Comparison of ENCODE assay signal across 20 mouse cellular contexts in the genomic region with DNA sequence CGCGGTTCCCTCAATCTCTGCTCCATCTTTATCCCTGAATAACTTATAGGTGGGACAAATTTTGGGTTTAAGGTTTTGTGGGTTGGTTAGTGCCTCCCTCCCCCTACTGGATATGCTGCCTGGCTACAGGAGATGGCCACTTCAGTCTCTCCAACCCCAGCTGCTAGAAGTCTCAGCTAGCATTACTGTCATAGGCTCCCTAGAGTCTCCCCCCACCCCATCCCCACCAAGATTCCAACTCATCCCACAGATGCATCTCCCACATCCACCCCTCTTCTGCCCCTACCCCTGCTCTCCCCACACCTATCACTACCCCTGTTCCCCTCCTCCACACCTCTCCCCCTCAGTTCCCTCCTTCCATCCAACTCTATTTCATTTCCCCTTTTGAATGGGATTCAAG. TPM values are rescaled to one million over a fixed set of nuclear protein-coding genes. Genes with fewer than 3 reads are reported as not detected.
"Had no signal": no experiment of that assay in that cellular context is flagged by ENCODE, and none has a peak within 500 bp of the region (broad histone marks: within the 10 kb centered on the region; RNA-seq: fewer than 3 reads in every experiment).

No protein-coding gene starts in this region.

RNA-seq across cellular contexts. Expression of a gene that starts 0.9 kb away (rescaled TPM):
- polyA plus RNA-seq: cerebellum, adult 2 months; cortical plate, adult 2 months; embryonic facial prominence, embryonic 10.5 days; embryonic facial prominence, embryonic 11.5 days; embryonic facial prominence, embryonic 12.5 days; embryonic facial prominence, embryonic 13.5 days; embryonic facial prominence, embryonic 14.5 days; embryonic facial prominence, embryonic 15.5 days; erythroblast, embryonic 14.5 days; forebrain, embryonic 10.5 days; forebrain, embryonic 11.5 days; forebrain, embryonic 12.5 days; forebrain, embryonic 13.5 days; forebrain, embryonic 14.5 days; forebrain, embryonic 15.5 days; forebrain, embryonic 16.5 days; forebrain, postnatal 0 days; frontal cortex, adult 2 months; gonadal fat pad, adult 2 months; heart, adult 2 months had no signal

RNA-seq across cellular contexts. Expression of a gene that starts 8.1 kb away (rescaled TPM):
- polyA plus RNA-seq: cerebellum, adult 2 months; cortical plate, adult 2 months; embryonic facial prominence, embryonic 10.5 days; embryonic facial prominence, embryonic 11.5 days; embryonic facial prominence, embryonic 12.5 days; embryonic facial prominence, embryonic 13.5 days; embryonic facial prominence, embryonic 14.5 days; embryonic facial prominence, embryonic 15.5 days; erythroblast, embryonic 14.5 days; forebrain, embryonic 10.5 days; forebrain, embryonic 11.5 days; forebrain, embryonic 12.5 days; forebrain, embryonic 13.5 days; forebrain, embryonic 14.5 days; forebrain, embryonic 15.5 days; forebrain, embryonic 16.5 days; forebrain, postnatal 0 days; frontal cortex, adult 2 months; gonadal fat pad, adult 2 months; heart, adult 2 months had no signal
